Mouse (Mus musculus): ENCODE results near the gene Arhgap42.

Arhgap42 gene

DNA sequence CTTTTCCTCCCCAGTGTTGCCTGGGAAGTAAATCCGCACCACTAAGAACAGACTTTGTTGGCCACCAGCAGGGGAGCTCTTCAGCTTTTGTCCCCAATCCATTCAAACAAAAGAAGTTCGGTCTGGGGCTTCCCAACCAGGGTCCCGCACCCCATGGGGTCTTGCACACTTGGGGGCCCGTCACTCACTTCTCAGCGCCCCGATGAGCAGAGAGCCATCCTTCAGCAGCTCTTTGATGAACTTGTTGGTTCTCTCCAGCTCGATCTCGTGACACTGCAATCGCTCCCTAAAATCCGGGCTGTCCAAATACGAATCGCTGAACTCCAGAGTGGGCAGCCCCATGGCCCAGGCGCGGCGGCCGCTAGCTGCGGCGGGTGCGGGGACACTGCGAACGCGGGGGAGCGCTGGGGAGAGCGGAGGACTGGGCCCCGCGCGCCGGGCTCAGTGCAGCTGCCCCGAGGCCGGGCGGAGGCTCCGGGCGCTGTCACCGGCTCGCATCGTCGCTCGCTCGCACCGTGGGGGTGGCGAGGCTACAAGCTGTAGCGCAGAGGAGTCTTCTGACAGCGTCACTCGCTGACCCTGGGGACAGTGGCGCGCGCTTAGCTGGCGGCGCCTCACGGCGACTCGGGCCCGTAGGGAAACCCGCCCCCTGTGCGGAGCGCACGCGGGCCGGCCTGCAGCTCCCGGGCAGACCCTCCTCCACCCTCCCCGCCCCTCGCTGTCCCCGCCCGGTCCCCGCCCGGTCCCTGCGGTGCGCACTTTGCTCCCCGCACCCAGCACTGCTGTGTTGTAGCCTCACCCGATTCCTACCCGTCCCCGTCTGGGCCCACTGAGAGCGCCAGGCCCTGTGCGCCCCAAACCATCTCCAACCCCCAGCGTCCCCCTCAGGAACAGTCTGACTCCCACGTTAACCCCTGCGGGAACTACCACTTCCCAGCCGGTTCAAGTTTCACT, at the start of gene Arhgap42:
TSS of gene Arhgap42 (minus strand) at position 664 of the 954 bp plus-strand sequence.
- DNase-seq (ENCODE audit: low spot score in 2 of 2), result peak; percentile 20 to 53

DNA sequence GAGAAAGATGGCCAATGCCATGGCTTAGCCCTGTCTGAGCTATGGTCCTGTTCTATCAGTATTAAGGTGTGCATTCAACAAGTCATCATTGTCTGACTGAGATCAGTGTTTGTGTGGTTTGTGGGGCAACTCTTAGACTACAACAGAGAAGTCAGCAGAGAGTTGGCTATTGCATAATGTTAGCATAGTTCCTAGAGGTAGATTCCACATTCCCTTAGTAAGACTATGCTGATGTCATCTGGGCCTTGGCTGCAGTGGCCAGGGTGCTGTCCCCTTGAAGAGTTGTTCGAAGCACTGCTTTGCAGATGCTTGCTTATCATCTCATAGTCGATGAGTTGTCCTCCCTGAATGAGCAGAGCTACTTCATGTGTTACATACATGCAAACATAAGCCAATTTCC, 49.2 kb upstream of the Arhgap42 start:
- no peak for DNase-seq (ENCODE audit: low spot score in 2 of 2)

DNA sequence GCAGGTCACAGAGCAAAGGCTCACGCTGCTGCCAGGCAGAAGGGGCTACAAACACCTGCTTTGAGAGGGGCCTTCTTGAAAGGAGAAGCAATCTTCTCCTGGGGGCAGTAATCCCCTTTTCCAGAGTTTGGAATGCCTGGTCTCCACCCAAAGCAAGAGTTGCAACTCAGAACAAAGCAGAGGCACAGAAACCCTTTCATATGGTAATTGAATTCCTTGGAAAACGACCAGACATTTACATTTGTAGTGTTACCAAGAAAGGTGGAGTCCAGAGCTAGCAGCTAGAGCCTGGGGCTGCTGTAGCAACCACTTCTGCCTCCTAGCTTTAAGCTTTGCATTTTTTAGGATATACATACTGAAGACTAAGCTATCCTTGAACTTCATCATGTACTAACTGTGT, 30.4 kb upstream of the Arhgap42 start:
- no peak for DNase-seq (ENCODE audit: low spot score in 2 of 2)

DNA sequence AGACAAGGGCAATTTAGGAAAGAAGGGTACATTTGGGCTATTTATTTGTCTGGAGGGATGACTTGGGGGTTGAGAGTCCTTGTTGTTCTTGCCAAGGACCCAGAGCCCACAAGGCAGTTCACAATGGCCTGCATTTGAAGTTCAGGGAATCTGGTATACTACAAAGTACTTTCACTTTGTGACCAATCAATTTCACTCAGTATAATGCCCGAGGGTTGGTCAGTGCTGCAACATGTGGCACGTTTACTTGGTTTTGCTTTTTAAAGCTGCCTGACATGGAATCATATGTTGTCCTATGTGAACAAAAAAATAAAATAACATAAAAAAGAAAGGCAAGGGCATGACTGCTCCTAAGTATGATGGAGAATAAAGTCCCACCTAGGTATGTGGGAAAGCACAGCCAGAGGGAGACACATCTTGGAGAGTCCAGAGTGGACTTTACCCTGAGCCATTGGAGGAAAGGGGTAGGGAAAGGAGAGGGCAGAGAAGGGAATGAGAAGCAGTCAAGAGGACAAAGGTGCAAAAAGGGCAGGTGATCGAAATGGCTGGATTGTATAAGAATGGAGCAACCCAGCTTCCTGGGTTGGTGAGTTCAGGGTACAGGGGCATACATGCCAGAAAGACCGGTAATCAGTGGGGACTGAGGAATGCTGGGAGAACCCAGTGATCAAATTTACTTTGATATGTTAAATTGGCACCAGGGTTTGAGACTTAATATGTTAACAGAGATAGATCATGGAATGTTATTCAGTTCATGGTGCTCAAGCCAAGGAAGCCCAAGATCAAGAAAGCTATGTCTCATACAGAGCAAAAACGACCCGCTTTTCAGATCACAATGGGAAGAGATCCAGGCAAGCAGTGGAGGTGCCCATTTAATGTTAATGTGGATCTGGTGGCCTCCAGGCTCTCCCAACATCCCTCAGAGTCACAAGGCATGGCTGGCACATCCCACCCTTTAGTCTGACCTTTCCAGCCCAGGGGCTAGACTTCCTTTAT, 29.0 kb upstream of the Arhgap42 start:
- no peak for DNase-seq (ENCODE audit: low spot score in 2 of 2)

DNA sequence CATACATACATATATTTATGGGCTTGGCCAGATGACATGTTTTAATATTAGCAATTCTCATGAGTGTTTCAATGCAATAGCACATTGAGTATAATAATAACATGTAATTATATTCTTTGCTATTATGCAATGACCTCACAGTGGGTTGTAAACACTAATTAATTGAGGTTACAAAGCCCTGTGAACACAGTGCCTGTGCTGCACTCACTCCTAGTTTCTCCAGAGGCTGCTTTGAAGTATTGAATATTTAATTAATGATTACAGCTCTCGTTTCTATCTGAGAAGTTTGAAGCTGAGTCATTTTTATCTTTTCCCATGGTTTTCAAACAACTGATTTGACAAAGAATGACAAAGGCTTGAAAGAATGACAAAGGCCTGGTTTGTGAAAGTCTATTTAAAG, 24.6 kb upstream of the Arhgap42 start:
- no peak for DNase-seq (ENCODE audit: low spot score in 2 of 2)

DNA sequence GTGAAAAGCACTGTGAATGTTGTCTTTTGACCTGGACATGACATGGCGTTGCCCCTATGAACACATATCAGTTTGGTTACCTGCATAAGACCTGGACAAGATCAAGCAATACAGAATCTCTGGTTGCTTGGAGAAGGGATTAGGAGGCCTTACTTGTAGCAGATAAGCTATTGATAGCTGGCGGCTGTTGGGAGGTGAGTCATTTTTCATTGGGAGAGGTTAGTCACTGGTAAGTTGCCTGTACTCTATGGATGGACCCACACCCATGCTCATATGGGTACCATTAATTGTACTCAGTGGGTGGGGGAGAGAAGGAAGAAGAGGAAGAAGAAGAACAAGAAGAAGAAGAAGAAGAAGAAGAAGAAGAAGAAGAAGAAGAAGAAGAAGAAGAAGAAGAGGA, 23.6 kb upstream of the Arhgap42 start:
- DNase-seq (ENCODE audit: low spot score in 2 of 2), result no peak

DNA sequence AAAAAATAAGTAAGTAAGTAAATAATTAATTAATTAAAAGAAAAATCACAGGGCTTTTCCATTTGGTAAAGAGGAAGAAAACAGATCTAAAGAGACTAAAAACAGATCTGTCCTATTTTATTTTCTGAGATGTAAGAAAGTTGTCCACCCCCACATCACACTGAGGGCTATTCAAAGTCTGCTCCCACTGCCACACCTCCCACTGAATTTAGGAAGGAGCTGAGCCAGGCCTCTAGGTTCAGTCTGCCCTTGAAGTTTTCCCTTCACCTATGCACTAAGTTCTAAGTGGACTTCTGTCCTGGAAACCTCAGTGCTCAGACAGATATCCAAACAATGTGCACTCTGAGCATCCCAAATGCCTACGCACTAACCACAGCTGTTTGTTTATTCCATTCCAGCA, 15.9 kb upstream of the Arhgap42 start:
- DNase-seq (ENCODE audit: low spot score in 2 of 2), result no peak

DNA sequence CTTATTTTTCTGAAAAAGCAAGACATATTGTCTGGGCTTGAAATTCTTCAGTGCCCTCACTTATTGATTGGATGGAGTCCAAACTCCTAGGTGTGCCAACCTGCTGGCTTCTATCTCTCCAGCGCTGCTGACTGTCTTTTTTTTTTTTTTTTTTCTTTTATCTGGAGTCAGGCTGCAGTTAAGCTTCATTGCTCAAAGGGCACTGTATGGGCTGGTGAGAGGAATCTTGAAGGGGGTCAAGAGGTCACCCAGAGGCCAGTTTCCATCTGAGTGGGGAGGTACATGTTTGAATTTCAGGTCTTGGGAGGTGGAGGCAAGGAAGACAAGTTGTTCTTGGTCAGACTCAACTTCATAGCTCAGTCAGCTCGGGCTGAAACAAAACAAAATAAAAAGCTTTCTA, 9.6 kb upstream of the Arhgap42 start:
- no peak for DNase-seq (ENCODE audit: low spot score in 2 of 2)

DNA sequence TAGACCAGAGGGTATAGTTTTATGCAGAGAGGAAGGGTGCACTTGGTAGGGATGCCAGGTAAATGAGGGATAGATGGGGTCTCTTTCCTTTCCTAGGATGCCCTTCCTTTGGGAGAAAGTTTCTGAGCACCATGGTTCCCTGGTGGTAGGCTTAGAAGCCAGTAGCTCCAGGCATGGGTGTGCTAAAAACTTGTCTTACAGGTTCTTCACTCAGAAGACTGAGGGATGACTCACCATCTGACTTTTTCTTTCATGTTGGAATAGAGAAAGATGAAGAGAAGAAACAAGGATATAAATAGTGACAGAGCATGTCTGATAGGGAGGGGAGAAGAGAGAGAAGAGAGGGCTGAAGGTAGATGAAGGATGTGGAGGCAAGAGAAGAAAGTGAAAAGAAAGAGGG, 7.1 kb upstream of the Arhgap42 start:
- no peak for DNase-seq (ENCODE audit: low spot score in 2 of 2)

DNA sequence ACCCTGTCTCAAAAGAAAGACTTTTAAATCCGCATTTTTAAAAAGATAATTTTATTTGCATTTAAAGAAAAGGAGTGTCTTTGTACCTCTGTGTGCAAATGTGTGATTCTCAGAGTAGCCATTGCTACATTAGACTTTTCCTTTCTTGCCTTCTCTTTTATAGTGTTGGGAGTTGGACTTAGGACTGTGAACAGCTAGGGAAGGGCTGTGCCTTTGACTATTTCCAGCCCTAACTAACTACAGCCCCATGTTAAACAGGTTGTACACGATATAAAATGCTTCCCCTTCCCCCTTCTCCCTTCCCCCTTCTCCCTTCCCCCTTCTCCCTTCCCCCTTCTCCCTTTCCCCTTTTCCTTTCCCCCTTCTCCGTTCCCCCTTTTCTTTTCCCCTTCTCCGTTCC, 4.9 kb upstream of the Arhgap42 start:
- no peak for DNase-seq (ENCODE audit: low spot score in 2 of 2)

DNA sequence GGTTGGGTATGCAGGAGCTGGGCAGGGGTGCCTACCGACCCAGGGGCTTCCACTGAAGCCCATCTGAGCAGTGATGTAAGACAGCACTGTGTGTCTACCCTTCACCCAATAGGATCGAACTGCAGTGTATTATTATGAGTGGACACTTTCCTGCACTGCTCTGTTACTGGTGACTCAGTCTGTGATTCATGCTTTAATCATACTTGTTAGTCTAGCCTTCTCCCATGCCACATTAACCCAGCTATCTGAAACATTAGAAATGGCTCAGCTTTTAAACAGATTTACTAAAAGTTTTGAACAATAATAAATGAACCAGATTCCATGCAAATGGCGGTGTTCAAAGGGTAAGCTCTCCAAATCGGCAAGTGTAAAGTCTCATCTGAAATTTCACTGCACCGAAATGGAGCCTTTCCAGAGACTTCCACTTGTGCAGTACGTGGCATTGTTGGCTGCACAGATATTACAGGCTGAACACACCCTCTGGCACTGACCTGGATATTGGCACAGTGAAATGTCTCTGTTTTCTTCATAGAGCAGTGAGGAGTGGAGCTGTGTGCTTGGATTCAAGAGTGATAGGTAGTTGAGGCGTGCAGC, 2.4 kb upstream of the Arhgap42 start:
- no peak for DNase-seq (ENCODE audit: low spot score in 2 of 2)

DNA sequence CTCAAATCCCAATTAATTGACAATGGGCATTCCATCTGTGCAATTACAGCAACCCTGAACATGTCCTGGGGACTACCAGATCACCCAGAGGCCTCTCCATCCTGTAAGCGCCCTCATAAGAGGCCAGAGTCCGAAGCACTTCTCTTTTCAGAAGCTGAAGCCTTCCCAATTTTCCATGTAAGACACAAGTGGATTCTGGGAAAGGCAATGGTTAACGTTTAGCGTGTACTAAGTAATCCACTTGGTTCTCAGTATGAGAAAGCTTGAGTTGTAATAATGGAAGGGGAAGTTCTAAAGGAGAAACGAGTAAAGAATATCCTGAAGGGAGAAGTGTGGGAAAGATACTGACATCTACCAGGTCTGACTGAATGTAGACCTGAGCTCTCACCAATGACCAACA, 1.4 kb downstream of the Arhgap42 start:
- no peak for DNase-seq (ENCODE audit: low spot score in 2 of 2)

DNA sequence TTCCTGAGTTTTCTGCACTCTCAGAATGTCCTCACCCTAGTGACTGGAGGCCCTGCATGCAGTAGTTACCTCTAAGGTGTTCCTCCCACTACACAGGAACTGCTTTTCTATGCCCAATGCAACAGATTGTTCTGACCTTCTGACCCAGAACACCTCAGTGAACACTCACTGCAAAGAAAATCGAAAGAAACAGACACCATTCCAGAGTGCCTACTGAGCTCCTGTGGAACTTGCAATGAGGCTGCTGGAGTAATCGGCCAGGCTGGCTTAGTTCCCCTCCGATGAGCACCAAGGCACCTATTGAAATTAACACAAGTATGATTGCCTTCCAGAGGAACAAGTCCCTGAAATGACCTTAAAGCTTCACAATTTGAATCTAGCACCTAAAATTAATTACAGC, 9.2 kb downstream of the Arhgap42 start:
- DNase-seq (ENCODE audit: low spot score in 2 of 2), result no peak

DNA sequence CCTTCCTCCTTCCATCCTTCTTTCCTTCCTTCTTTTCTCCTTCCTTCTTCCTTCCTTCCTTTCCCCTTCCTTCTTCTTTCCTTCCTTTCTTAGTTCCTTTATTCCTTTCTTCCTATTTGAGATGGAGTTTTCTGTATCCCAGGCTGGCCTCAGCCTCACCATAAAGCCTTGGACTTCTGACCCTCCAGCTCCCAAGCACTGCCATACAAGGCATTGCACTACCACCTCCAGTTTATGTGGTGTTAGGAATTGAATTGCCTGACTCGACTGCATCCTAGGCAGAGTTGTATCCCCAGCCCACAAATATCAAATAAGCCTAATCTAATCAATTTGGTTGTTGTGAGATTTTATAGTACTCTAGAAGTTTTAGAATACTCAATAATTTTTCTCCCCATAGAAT, 14.1 kb downstream of the Arhgap42 start:
- no peak for DNase-seq (ENCODE audit: low spot score in 2 of 2)

DNA sequence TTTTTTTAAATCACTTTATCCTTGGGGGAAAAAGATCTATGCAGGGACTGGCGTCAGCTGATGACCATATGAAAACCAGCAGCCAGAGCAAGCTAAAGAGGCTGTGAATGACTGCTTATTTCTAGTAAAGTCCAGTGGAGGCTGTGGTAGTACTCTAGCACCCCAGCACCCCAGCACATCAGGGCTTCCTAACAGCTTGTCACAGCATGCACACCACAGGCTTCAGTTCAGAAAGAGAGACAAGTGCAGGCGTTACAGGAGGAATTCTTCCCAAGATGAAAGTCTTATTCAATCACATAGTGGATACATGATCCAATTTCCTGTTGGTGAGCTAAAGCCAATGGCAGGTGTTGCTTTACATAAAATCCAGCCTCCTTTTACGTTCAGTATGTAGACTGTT, 15.5 kb downstream of the Arhgap42 start:
- no peak for DNase-seq (ENCODE audit: low spot score in 2 of 2)

DNA sequence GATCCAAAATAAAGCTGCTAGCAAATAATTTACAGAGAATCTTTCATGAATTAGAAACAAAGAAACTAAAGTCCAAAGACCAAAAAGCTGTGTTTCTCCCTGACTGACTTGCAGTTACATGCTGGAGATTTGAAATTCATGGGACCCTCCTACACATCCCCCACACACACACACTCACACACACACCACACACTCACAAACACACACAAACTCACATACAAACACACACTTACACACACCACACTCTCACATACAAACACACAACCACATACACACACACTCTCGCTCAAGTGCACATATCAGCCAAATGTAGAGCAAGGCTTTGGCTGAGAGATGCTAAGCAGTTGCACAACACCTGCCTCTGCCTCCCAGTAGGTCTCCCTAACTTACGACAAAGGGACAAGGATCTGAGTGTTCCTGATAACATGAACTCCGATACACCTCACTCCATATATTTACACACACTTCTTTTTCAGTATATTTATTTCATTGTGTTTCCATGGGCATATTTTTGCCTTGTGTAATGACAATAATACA, 16.9 kb downstream of the Arhgap42 start:
- no peak for DNase-seq (ENCODE audit: low spot score in 2 of 2)

DNA sequence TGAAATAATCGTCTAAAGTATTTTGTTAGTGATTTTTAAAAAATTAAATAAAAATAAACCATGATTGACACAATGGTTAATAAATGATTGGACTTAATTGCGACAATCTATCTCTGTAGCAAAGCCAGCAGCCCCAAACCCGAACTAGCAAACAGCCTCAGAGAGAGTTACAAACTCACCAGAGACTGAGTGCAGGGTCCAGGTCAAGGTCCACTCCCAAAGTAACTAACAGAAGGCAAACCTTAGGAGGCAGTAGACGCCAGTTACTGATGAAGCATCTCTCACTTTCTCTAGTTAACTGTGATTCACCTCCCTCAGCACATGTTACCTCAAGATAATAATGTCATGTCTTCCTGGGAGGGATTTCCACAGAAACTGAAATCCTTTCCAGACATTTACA, 17.7 kb downstream of the Arhgap42 start:
- DNase-seq (ENCODE audit: low spot score in 2 of 2), result no peak

DNA sequence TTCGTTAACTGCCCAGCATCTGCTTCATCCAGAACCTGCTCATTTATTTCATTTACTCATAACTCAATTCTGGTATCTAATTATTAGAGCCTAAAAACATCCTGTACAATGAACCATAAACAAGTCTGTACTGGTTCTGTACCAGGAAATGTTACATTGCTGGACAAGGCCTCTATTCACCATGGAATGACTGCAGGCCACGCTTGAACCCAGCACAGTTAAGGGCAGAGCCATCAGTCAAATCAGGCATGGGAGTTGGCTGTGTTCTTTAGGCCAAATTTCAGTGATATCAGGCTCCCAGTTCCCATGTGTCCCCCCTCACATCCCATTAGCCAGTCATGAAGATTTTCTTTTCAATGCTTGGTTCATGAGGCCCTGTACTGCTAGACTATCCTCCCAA, 20.6 kb downstream of the Arhgap42 start:
- no peak for DNase-seq (ENCODE audit: low spot score in 2 of 2)

DNA sequence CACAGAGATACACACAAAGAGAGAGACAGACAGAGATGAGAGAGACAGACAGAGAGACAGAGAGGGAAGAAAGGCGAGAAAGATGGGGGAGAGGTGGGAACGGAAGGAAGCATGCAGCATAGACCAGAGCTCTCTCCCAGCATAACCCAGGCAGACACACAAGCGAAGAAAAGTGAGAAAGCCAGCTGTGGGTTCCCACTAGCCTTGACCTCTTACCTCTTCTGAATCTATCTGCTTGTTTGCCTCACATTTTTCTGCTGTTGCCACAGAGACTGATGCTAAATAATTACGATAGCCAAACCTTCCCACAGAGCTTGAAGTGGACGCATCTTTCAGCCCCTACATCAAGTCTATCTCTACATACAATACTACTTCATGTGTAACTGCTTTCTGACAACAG, 24.1 kb downstream of the Arhgap42 start:
- no peak for DNase-seq (ENCODE audit: low spot score in 2 of 2)

DNA sequence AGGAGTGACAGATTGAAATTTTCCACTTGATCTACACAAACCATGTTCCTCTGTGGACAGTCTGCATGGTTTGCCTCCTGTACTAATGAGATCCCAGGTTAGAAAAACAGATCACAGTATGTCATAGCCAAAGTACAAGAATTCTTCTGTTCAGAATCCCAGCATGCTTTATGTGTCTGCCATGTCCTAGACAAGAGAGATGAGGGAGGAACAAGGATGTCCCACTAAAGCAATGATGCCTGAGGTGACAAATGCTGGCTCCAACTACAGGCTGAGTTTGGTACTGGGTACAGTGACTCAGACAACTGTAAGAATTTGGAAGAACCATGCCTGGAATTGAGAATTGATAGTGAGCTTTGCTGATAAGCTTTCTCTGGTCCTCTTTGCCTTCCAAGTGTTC, 24.6 kb downstream of the Arhgap42 start:
- no peak for DNase-seq (ENCODE audit: low spot score in 2 of 2)

DNA sequence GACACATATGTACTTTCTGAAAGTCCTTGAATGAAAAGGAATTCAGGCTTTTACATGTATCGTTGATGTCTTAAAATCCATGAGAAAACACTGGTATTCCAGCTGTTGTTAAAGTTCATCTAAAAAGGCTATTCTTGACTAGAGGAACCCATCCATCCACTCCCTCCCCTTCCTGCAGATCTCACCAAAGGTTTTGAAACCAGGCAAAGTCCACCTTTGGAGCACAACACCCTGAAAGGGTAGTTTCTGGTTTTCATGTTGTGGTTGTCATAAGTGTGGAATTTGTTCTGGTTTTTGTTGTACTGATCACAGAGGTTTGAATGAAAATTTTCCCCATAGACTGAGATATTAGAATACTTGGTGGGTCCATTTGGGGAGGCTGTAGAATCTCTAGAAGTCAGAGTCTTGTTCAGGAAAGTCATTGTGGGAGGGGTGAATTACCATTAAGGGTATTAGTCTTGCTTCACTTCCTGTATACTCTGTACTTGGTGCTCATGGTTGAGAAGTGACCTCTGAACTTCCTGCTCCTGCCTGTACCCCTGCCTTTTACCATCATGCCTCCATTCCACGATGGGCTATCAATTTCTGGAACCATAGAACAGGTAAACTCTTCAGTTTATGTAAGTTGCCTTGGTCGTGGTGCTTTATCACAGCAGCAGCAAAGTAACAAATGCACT, 27.4 kb downstream of the Arhgap42 start:
- no peak for DNase-seq (ENCODE audit: low spot score in 2 of 2)

All from frontal cortex, postnatal 10 days (tissue).